Mouse (Mus musculus) neural tube, embryonic 11.5 days (tissue): Measurements from ENCODE around the gene Ccdc92b. TPM values are rescaled to one million over a fixed set of nuclear protein-coding genes. Genes with fewer than 3 reads are reported as not detected.
A peak's percentile ranks its signal among the peaks of the same experiment; 100 is the strongest.
"Not testable (repeated sequence)": the region's sequence is repeated elsewhere in the genome, so short reads cannot be mapped to it uniquely, and the experiment has no call there.

Experiments used
- ATAC-seq: fragments of 200-750 bp; cut with Nextera tagmentation; 2 replicates; pipeline ENCODE4 v1.8.0; 2017; ENCODE audit warnings: moderate number of reproducible peaks, mild to moderate bottlenecking, moderate TSS enrichment, moderate library complexity; ENCODE audit not compliant: insufficient read depth, low FRiP score, low TSS enrichment
- DNase-seq: peaks from one replicate; pipeline ENCODE4 v3.0.0-alpha.2; 2015; ENCODE audit warnings: low spot score
- H3K27ac ChIP-seq: fragments of 300-500 bp; sonication (generic); 2 replicates; pipeline ENCODE4 v1.5.1; 2014; ENCODE audit warnings: low read depth, mild to moderate bottlenecking, low read length
- H3K27me3 ChIP-seq: fragments of 300-500 bp; sonication (generic); 2 replicates; pipeline ENCODE4 v1.6.1; 2014; ENCODE audit warnings: mild to moderate bottlenecking, low read length, mixed read lengths; ENCODE audit not compliant: control insufficient read depth, insufficient read depth
- H3K36me3 ChIP-seq: fragments of 300-500 bp; sonication (generic); 2 replicates; pipeline ENCODE4 v1.6.1; 2014; ENCODE audit warnings: mild to moderate bottlenecking, low read length, moderate library complexity, mixed read lengths; ENCODE audit not compliant: control insufficient read depth, insufficient read depth
- H3K4me1 ChIP-seq: fragments of 300-500 bp; sonication (generic); 2 replicates; pipeline ENCODE4 v1.6.1; 2014; ENCODE audit warnings: low read length, mixed read lengths; ENCODE audit not compliant: control insufficient read depth, insufficient read depth
- H3K4me2 ChIP-seq: fragments of 300-500 bp; sonication (generic); 2 replicates; pipeline ENCODE4 v1.6.1; 2014; ENCODE audit warnings: low read depth, mild to moderate bottlenecking, moderate library complexity
- H3K4me3 ChIP-seq: fragments of 300-500 bp; sonication (generic); 2 replicates; pipeline ENCODE4 v1.5.1; 2014; ENCODE audit warnings: low read depth, low read length
- H3K9ac ChIP-seq: fragments of 300-500 bp; sonication (generic); 2 replicates; pipeline ENCODE4 v1.6.1; 2014; ENCODE audit warnings: mild to moderate bottlenecking, low read length
- H3K9me3 ChIP-seq: fragments of 300-500 bp; sonication (generic); 2 replicates; pipeline ENCODE4 v1.6.1; 2016; ENCODE audit warnings: low read length; ENCODE audit not compliant: control insufficient read depth
- WGBS: fragments of 180-500 bp; shearing (Covaris S2); extraction: QIAGEN DNeasy Blood & Tissue Kit; methylation state at CpG from one replicate; pipeline ENCODE4 v1.1.7; 2014; 5-methylcytosine and 5-hydroxymethylcytosine counted together
- polyA plus RNA-seq: library from polyadenylated mRNA; unstranded; fragments of >200 nt; fragmentation: Nextera tagmentation; extraction: Ambion mirVana; gene quantifications from 2 replicates; pipeline ENCODE4 v1.2.1, GENCODE M21; 2014

Ccdc92b gene
- polyA plus RNA-seq, result 1.9 TPM in 2 replicates

GRCm38 (mm10) chr11:74619201-74619955, at the start of gene Ccdc92b:
TSS of gene Ccdc92b (plus strand) at chr11:74619605.
- peak within 1 kb of the TSS; percentile 46 for H3K4me3 ChIP-seq
- H3K9ac ChIP-seq, result peak within 1 kb of the TSS; percentile 39
- peak; percentile 73 for ATAC-seq
- H3K4me1 ChIP-seq, result no peaks in the 10 kb centered on the region
- DNase-seq, result peak; percentile 87
- 0% methylated on average over 43 of the region's 63 CpGs for WGBS
- H3K27me3 ChIP-seq, result peaks cover 18% of the 10 kb centered on the region
- H3K27ac ChIP-seq, result no peak within 1 kb of the TSS
- H3K36me3 ChIP-seq, result no peaks in the 10 kb centered on the region
- no peaks in the 10 kb centered on the region for H3K9me3 ChIP-seq
- peak within 1 kb of the TSS; percentile 52 for H3K4me2 ChIP-seq

- no peak for DNase-seq
- Histone ChIP-seq H3K27ac (no peak overlapping the region), H3K36me3 (no peaks in the 10 kb centered on the region), H3K9ac (no peak overlapping the region), H3K4me3 (no peak overlapping the region), H3K4me1 (no peaks in the 10 kb centered on the region), H3K27me3 (no peaks in the 10 kb centered on the region), H3K4me2 (no peak overlapping the region), H3K9me3 (no peaks in the 10 kb centered on the region)
- no peak for ATAC-seq
- WGBS, result 66% methylated on average over 6 of the region's 6 CpGs
These were observed 49.7 kb upstream of the Ccdc92b start for GRCm38 (mm10) chr11:74569735-74570134.

GRCm38 (mm10) chr11:74572459-74573061, 46.8 kb upstream of the Ccdc92b start:
- H3K4me3 ChIP-seq, result no peak overlapping the region
- H3K27me3 ChIP-seq, result no peaks in the 10 kb centered on the region
- H3K4me1 ChIP-seq, result no peaks in the 10 kb centered on the region
- H3K36me3 ChIP-seq, result no peaks in the 10 kb centered on the region
- H3K9me3 ChIP-seq, result no peaks in the 10 kb centered on the region
- H3K27ac ChIP-seq, result no peak overlapping the region
- H3K4me2 ChIP-seq, result no peak overlapping the region
- ATAC-seq, result no peak
- no peak for DNase-seq
- WGBS, result 72% methylated on average over 6 of the region's 6 CpGs
- no peak overlapping the region for H3K9ac ChIP-seq

- Histone ChIP-seq H3K4me1 (no peaks in the 10 kb centered on the region), H3K9me3 (no peaks in the 10 kb centered on the region), H3K36me3 (no peaks in the 10 kb centered on the region), H3K27me3 (no peaks in the 10 kb centered on the region), H3K27ac (no peak overlapping the region), H3K9ac (no peak overlapping the region), H3K4me3 (no peak overlapping the region), H3K4me2 (no peak overlapping the region)
- DNase-seq (no peak), ATAC-seq (no peak)
- 80% methylated on average over 4 of the region's 4 CpGs for WGBS
These were observed 44.5 kb upstream of the Ccdc92b start for GRCm38 (mm10) chr11:74574768-74575434.

GRCm38 (mm10) chr11:74575940-74576339, 43.5 kb upstream of the Ccdc92b start:
- no peak overlapping the region for H3K4me2 ChIP-seq
- H3K9me3 ChIP-seq, result no peaks in the 10 kb centered on the region
- ATAC-seq (no peak), DNase-seq (no peak)
- H3K4me1 ChIP-seq, result no peaks in the 10 kb centered on the region
- no peak overlapping the region for H3K4me3 ChIP-seq
- WGBS, result 87% methylated on average over 3 of the region's 3 CpGs
- H3K36me3 ChIP-seq, result no peaks in the 10 kb centered on the region
- no peak overlapping the region for H3K9ac ChIP-seq
- no peaks in the 10 kb centered on the region for H3K27me3 ChIP-seq
- H3K27ac ChIP-seq, result no peak overlapping the region

GRCm38 (mm10) chr11:74577068-74577467, 42.3 kb upstream of the Ccdc92b start:
- ATAC-seq (no peak), DNase-seq (no peak)
- 79% methylated on average over 3 of the region's 3 CpGs for WGBS
- Histone ChIP-seq H3K9me3 (no peaks in the 10 kb centered on the region), H3K27ac (no peak overlapping the region), H3K4me1 (no peaks in the 10 kb centered on the region), H3K4me2 (no peak overlapping the region), H3K9ac (no peak overlapping the region), H3K4me3 (no peak overlapping the region), H3K36me3 (no peaks in the 10 kb centered on the region), H3K27me3 (no peaks in the 10 kb centered on the region)

GRCm38 (mm10) chr11:74581333-74581732, 38.1 kb upstream of the Ccdc92b start:
- not testable (repeated sequence) for H3K4me2 ChIP-seq, H3K4me3 ChIP-seq, ATAC-seq, H3K27me3 ChIP-seq, H3K27ac ChIP-seq, DNase-seq, H3K36me3 ChIP-seq, H3K4me1 ChIP-seq, H3K9me3 ChIP-seq, H3K9ac ChIP-seq
- 55% methylated on average over 4 of the region's 4 CpGs for WGBS

GRCm38 (mm10) chr11:74582464-74582863, 36.9 kb upstream of the Ccdc92b start:
- Histone ChIP-seq H3K9ac (no peak overlapping the region), H3K27me3 (no peaks in the 10 kb centered on the region), H3K36me3 (no peaks in the 10 kb centered on the region), H3K9me3 (no peaks in the 10 kb centered on the region), H3K4me2 (no peak overlapping the region), H3K4me1 (no peaks in the 10 kb centered on the region), H3K4me3 (no peak overlapping the region), H3K27ac (no peak overlapping the region)
- DNase-seq (no peak), ATAC-seq (no peak)
- WGBS, result 84% methylated on average over 3 of the region's 3 CpGs
